Mouse (Mus musculus): ENCODE data around the gene Tcl1b5. TPM values are rescaled to one million over a fixed set of nuclear protein-coding genes. Genes with fewer than 3 reads are reported as not detected.
A peak's percentile ranks its signal among the peaks of the same experiment; 100 is the strongest.
"Not testable (repeated sequence)": the region's sequence is repeated elsewhere in the genome, so short reads cannot be mapped to it uniquely, and the experiment has no call there.

Gene Tcl1b5
- not detected for total RNA-seq (2021)

DNA sequence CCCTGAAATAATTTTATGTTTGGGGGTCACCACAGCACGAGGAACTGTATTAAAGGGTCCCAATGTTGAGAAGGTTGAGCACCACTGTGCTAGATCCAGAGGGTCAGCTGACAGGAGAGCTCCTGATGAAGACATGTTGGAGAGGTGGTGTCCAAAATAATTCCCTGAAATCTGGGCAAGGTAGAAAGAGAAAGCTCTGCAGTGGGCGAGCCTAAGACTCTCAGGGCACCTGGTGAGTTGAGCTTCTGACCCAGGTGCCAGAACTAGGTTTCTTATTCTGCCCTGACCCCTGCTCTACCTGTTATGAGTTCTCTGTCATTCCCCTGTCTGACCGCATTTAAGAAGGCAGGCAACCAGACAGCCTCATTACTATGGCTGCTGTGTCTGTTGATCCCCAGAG lies at the start of gene Tcl1b5:
Gene Tcl1b5 (plus strand): TSS at position 301 of the 400 bp plus-strand sequence.
- DNase-seq (ENCODE audit: extremely low spot score in 1 of 2, low spot score in 1 of 2) = not testable (repeated sequence)

DNA sequence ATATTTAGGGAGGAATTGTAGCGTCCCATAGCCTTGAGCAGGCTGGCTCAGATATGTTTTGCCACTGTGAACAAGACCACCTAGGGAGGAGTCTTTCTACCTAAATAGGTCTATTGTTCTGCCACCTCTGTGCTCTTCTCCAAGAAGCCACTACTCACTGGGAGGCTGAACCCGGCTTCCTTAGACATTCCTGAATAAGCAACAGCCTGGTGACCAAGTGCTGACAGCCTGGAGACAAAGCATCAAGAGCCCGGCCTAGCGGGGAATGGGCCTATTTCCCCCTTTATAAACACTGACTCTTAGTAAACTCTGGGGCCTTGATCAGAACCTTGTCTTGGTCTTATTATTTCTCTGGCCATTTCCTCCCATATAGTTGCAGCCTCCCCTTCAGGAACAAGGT lies 49.6 kb upstream of the Tcl1b5 start:
- DNase-seq (ENCODE audit: extremely low spot score in 1 of 2, low spot score in 1 of 2) = no peak

DNA sequence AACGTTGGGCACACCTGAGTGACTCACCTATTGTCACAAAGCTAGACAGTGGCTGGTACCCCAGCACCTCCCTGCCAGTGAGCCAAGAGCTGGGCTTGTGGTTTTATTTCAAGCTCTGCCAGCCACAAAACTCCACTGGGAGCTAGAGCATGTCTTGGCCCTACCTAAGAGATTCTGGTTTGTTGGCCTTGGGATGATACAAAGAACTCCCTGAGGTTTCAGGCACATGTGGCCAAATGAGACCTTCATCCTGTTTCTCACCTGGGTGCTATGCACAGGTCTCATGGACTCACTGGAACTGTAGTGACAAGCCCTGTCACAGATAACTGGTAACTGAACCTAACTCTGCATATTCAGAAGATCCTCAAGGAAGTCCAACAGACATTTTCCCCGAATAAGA lies 48.5 kb upstream of the Tcl1b5 start:
- DNase-seq (ENCODE audit: extremely low spot score in 1 of 2, low spot score in 1 of 2) = no peak

DNA sequence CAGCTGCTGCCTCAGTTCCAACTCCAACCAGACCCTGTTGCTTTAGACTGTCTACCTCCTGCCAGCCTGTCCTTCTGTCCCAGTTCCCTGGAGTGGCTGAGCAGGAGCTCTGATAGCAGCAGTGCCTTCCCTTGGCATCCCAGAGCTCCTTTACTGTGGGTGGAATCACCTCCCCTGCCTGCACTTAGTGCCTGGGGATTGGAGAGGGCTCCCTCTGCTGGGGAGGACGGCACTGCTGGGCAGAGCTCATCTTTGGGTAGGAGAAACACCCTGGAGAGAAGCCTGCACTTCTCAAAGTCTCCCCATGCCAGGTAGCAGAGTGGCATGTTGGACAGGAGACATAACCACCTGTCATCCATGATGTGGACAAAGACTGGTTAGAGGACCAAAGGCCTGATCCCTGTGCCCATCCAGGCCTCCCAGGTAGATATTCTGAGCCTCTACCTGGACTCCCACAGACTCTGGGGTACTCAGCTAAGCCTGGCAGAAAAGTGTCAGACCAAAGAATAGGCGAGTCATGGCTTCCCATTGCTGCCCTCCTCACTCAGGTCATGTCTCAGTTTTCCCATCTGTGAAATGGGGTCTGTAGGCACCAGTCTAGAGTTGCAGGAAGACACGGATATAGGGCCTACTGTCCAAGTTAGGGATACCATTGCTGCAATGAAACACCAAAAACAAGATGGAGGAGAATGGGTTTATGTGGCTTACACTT lies 46.5 kb upstream of the Tcl1b5 start:
- not testable (repeated sequence) for DNase-seq (ENCODE audit: extremely low spot score in 1 of 2, low spot score in 1 of 2)

DNA sequence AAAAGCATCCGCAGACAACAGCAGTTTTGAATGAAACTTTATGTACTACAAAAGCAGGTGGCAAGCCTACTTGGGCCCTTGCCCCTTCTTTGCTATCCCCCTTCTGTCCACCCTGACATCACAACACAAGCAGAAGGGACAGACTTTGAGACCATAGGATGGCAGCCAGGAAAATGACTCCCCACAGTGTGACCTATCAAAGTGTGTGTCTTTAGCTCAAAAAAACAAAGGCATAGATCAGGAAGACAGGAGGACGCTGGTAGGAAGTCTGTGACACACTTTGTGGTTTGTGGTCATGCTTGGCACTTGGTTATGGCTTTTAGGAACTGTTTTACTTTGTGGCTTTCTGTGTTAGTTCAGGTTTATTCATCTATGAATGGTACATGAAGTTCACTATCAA lies 42.0 kb upstream of the Tcl1b5 start:
- not testable (repeated sequence) for DNase-seq (ENCODE audit: extremely low spot score in 1 of 2, low spot score in 1 of 2)

DNA sequence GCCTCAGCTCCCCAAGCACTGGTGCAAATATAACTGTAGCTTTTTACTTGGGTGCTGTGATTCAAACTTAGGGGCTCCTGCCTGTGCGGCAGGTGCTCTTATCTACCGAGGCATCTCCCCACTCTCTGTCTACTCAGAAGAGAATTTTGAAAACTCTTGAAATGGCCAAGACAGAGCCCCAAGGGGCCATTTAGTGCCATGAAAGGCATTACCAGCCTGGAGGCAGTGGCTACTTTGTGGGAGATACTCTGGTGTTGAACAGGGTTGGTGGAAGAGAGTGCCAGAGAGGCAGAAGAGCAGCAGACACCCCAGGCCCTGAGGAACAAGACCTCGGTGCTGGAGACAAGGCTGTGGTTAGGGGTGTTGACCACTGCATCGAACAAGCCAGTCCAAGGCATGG lies 41.3 kb upstream of the Tcl1b5 start:
- DNase-seq (ENCODE audit: extremely low spot score in 1 of 2, low spot score in 1 of 2) = not testable (repeated sequence)

DNA sequence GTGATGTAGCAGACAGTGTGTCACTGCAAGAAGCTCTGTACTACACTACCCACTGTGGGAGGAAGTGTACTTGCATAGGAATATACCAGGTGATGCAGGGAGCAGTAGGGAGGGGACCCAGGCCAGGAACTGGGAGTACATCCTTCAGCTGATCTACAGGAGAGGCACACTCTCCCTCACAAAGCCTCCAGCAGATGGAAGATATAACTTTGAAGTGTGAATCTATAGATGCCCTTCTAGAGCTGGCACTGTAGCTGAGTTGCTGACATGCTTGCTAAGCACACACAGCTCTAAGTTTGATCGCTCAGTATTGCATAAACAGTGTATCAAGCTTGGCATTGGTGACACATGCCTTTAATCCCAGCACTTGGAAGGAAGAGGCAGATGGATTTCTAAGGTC lies 38.4 kb upstream of the Tcl1b5 start:
- DNase-seq (ENCODE audit: extremely low spot score in 1 of 2, low spot score in 1 of 2) = not testable (repeated sequence)

DNA sequence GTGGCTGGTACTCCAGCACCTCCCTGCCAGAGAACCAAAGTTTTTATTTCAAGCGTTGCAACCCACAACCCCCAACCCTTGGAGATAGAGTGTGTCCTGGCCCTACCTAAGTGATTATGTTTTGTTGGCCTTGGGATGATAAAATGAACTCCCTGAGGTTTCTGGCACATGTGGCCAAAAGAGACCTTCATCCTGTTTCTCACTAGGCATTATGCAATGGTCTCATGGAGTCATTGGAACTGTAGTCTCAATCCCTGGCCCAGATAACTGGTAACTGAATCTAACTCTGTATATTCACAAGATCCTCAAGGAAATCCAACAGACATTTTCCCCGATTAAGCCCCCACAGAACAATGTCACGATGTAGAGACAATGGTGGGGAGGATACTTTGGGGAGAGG lies 33.0 kb upstream of the Tcl1b5 start:
- DNase-seq (ENCODE audit: extremely low spot score in 1 of 2, low spot score in 1 of 2) = no peak

DNA sequence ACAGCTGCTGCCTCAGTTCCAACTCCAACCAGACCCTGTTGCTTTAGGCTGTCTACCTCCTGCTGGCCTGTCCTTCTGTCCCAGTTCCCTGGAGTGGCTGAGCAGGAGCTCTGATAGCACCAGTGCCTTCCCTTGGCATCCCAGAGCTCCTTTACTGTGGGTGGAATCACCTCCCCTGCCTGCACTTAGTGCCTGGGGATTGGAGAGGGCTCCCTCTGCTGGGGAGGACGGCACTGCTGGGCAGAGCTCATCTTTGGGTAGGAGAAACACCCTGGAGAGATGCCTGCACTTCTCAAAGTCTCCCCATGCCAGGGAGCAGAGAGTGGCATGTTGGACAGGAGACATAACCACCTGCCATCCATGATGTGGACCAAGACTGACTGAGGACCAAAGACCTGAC lies 31.2 kb upstream of the Tcl1b5 start:
- not testable (repeated sequence) for DNase-seq (ENCODE audit: extremely low spot score in 1 of 2, low spot score in 1 of 2)

DNA sequence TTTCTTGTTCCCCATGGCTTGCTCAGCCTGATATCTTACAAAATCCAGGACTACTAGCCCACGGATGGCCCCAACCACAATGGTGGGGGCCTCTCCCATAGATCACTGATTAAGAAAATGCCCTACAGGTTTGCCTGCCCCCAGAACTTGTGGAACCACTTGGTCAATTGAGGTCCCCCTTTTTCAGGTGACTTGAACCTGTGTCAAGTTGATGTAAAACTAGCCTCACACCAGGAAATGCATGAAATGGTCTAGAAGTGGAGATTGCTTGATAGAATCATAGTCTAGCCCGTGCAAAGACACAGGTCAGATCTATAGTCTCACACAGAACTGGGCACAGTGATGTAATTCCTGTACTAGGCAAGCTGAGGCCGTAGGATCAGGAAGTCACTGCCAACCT lies 30.4 kb upstream of the Tcl1b5 start, which contains the start of gene Tcl1b2:
Gene Tcl1b2 (plus strand): TSS at position 301 of the 400 bp plus-strand sequence.
- no peak for DNase-seq (ENCODE audit: extremely low spot score in 1 of 2, low spot score in 1 of 2)

DNA sequence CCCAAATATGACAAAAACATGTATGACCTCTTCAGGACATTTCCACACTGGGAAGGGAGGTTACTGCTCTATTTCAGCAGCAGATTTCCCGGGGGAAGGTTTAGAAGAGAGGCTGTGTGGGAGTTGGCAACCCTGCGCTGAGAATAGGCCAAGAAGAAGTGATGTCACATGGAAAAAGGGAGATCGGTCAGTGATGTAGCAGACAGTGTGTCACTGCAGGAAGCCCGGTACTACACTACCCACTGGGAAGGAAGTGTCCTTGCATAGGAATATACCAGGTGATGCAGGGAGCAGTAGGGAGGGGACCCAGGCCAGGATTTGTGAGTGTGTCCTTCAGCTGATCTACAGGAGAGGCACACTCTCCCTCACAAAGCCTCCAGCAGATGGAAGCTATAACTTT lies 20.9 kb upstream of the Tcl1b5 start:
- DNase-seq (ENCODE audit: extremely low spot score in 1 of 2, low spot score in 1 of 2) = not testable (repeated sequence)

DNA sequence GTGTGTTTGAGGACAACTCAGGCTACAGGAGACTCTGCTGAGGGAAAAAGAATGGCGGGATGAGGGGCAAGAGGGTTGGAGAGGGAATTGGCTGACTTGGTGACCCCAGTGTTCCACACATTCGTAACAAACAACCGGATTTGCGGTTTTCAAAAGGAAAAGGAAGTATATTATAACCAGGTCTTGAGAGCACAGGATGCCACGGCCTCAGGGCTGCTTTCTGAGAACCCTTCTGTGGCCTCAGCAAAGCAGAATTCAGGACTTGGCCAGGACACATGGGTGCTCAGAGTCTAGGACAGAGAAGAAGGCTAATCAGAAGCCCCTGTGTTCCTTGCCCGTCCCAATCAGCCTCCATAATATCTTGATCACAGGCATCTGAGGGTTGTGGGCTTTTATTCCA lies 17.3 kb upstream of the Tcl1b5 start:
- DNase-seq (ENCODE audit: extremely low spot score in 1 of 2, low spot score in 1 of 2) = no peak

DNA sequence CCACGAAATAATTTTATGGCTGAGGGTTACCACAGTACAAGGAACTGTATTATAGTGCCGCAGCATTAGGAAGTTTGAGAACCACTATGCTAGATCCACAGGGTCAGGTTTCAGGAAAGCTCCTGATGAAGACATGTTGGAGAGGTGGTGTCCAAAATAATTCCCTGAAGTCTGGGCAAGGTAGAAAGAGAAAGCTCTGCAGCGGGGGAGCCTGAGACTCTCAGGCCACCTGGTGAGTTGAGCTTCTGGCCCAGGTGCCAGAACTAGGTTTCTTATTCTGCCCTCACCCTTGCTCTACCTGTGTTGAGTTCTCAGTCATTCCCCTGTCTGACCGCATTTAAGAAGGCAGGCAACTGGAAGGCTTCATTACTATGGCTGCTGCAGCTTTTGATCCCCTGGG lies 16.8 kb upstream of the Tcl1b5 start, which contains the start of gene Tcl1b1:
Gene Tcl1b1 (plus strand): TSS at position 301 of the 400 bp plus-strand sequence.
- DNase-seq (ENCODE audit: extremely low spot score in 1 of 2, low spot score in 1 of 2) = no peak

DNA sequence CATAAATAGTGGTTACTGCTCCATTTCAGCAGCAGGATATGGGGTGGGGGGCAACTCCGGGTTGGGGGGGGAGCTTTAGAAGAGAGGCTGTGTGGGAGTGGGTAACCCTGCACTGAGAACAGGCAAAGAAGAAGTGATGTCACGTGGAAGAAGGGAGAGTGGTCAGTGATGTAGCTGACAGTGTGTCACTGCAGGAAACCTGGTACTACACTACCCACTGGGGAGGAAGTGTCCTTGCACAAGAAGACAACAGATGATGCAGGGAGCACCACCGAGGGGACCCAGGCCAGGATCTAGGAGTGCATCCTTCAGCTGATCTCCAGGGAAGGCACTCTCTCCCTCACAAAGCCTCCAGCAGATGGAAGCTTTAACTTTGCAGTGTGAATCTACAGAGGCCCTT lies 9.4 kb upstream of the Tcl1b5 start:
- no peak for DNase-seq (ENCODE audit: extremely low spot score in 1 of 2, low spot score in 1 of 2)

DNA sequence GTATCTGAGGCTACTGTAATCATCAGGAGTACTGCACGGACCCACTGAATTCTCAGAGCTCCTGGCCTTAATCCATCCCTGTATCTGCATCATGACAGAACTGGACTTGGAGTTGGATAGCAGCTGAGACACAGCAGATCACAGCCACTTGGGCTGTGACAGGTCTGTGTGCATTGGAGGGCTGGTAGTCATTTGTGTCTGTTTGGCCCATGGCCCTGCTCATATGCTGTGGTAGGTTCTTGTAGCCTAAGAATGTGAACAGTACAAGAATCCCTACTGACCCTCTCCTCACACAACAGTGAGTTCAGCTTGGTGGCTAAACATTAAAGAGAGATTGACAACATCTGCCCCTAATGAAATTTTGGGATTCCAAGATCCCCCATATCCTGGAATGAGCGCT lies 2.8 kb upstream of the Tcl1b5 start:
- DNase-seq (ENCODE audit: extremely low spot score in 1 of 2, low spot score in 1 of 2) = no peak

DNA sequence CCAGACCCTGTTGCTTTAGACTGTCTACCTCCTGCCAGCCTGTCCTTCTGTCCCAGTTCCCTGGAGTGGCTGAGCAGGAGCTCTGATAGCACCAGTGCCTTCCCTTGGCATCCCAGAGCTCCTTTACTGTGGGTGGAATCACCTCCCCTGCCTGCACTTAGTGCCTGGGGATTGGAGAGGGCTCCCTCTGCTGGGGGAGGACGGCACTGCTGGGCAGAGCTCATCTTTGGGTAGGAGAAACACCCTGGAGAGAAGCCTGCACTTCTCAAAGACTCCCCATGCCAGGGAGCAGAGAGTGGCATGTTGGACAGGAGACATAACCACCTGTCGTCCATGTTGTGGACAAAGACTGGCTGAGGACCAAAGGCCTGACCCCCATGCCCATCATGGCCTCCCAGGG lies 1.8 kb upstream of the Tcl1b5 start:
- DNase-seq (ENCODE audit: extremely low spot score in 1 of 2, low spot score in 1 of 2) = peak; percentile 40 to 78

DNA sequence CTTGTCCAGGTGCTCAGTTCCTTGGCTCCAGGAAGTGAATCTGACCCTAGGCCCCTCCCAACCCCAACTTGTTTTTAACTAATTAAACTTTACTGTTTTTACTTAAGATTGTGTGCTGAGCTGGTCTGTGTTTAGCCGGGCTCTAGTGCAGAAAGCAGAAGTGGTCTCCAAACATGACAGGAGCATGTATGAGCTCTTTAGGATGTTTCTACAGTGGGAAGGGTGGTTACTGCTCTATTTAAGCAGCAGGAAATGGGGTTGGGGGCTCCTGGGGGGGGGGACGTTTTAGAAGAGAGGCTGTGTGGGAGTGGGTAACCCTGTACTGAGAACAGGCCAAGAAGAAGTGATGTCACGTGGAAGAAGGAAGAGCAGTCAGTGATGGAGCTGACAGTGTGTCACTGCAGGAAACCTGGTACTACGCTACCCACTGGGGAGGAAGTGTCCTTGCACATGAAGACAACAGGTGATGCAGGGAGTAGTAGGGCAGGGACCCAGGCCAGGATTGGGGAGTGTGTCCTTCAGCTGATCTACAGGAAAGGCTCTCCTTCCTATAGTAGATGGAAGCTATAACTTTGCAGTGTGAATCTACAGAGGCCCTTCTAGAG lies 5.0 kb downstream of the Tcl1b5 start:
- DNase-seq (ENCODE audit: extremely low spot score in 1 of 2, low spot score in 1 of 2) = not testable (repeated sequence)

DNA sequence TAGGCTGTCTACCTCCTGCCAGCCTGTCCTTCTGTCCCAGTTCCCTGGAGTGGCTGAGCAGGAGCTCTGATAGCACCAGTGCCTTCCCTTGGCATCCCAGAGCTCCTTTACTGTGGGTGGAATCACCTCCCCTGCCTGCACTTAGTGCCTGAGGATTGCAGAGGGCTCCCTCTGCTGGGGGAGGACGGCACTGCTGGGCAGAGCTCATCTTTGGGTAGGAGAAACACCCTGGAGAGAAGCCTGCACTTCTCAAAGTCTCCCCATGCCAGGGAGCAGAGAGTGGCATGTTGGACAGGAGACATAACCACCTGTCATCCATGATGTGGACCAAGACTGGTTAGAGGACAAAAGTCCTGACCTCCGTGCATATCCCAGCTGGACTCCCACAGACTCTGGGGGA lies 12.8 kb downstream of the Tcl1b5 start:
- peak; percentile 9 to 29 for DNase-seq (ENCODE audit: extremely low spot score in 1 of 2, low spot score in 1 of 2)

DNA sequence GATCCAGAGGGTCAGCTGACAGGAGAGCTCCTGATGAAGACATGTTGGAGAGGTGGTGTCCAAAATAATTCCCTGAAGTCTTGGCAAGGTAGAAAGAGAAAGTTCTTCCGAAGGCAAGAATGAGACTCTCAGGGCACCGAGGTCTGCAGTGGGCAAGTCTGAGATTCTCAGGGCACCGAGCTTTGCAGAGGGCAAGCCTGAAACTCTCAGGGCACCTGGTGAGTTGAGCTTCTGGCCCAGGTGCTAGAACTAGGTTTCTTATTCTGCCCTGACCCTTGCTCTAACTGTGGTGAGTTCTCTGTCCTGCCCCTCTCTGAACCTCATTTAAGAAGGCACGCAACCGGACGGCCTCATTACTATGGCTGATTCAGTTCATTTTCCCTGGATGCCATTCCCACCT lies 14.6 kb downstream of the Tcl1b5 start, which contains the start of gene Tcl1b3:
Gene Tcl1b3 (plus strand): TSS at position 301 of the 400 bp plus-strand sequence.
- DNase-seq (ENCODE audit: extremely low spot score in 1 of 2, low spot score in 1 of 2) = not testable (repeated sequence)

DNA sequence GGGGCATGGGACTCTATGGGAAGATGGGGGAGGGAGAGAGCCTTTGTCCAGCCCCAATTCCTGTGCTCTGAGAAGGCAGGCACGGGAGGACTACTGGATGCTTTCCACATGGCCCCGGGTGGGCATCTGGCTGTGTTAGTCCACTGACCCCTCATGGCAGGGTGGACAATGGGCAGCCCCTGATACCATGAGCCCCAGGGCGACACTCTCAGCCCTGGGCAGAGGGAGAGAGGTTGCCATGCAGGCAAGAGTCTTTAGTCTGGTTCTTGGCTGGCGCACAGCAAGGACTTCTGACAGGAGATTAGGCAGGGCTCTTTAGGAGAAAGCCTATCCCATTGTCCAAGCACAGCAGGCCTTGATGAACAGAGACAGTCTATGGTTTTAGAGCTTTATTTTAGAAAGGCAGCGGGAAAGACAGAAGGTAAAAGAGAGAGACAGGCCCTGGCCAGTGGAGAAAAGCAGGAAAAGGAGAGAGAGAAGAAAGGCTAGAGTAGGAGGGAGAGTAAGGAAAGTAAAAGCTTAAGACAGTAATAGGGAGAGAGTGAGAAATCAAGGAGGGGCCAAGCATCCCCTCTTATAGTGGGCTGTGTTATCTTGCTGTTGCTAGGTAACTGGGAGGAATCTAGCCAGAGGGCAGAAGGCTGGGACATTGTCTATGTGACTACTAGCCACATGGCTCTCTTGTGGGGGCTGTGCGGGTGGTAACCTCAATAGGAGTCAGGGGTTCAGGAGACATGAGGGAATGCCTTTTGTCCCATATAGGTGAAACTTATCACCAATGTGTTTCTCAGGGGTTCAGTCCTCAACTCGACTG lies 23.7 kb downstream of the Tcl1b5 start:
- not testable (repeated sequence) for DNase-seq (ENCODE audit: extremely low spot score in 1 of 2, low spot score in 1 of 2)

DNA sequence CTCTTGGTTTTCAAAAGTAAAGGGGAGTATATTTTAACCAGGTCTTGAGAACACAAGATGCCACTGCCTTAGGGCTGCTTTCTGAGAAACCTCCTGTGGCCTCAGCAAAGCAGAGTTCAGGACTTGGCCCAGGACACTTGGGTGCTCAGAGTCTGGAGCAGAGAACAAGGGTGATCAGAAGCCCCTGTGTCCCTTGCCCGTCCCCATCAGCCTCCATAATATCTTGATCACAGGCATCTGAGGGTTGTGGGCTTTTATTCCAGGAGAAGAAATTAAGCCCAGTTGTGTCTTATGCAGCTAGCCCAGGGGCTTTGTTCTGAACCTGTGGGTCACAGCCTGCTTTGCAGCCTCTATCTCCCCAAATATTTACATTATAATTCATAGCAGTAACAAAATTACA lies 25.5 kb downstream of the Tcl1b5 start, which contains the start of gene Tcl1b4:
Gene Tcl1b4 (plus strand): TSS at position 301 of the 400 bp plus-strand sequence.
- DNase-seq (ENCODE audit: extremely low spot score in 1 of 2, low spot score in 1 of 2) = not testable (repeated sequence)
